8 mouse cellular contexts compared by ENCODE assay signal in genomic region chr16:44555791-44556709, GRCm38 (mm10). TPM values are rescaled to one million over a fixed set of nuclear protein-coding genes. Genes with fewer than 3 reads are reported as not detected.
DNase-seq lines count a peak whose midpoint lies in the region; ATAC-seq and TF ChIP-seq lines count a peak whose summit lies in the region.

No protein-coding gene starts in this region.

- peak overlapping the region in 1 of 2 experiments; percentile 88; a peak in 3 of 4 replicates for H3K4me3 ChIP-seq in heart, embryonic 14.5 days (ENCODE audit: control insufficient read depth in 1 of 2, insufficient read depth in 1 of 2, low read depth in 1 of 2, low read length in 2 of 2)
- peak overlapping the region; percentile 90 for H3K4me3 ChIP-seq in embryonic facial prominence, embryonic 10.5 days
- H3K4me3 ChIP-seq in forebrain, postnatal 0 days (ENCODE audit: low read depth, low read length) = peak overlapping the region; percentile 67
- peak overlapping the region; percentile 91 for H3K4me3 ChIP-seq in midbrain, embryonic 13.5 days (replicated peaks)

- TF ChIP-seq CTCF in forebrain, postnatal 0 days (IDR thresholded peaks at IDR 0.05; ENCODE audit: low read depth) = no peak

- intact Hi-C loops in left cerebral cortex, postnatal 36 days (cut with DNase I) = loop anchor here (5.0 kb wide), 2 partner anchors 56 to 74 kb away; no protein-coding TSS in a partner anchor

- peaks cover 4% of the 10 kb centered on the region in 2 experiments; a peak in 2 of 4 replicates for H3K4me1 ChIP-seq in heart, embryonic 14.5 days (ENCODE audit: control insufficient read depth in 2 of 2, insufficient read depth in 2 of 2, low read length in 2 of 2)
- peaks cover 77% of the 10 kb centered on the region for H3K4me1 ChIP-seq in embryonic facial prominence, embryonic 10.5 days
- peaks cover 13% of the 10 kb centered on the region for H3K4me1 ChIP-seq in forebrain, postnatal 0 days (ENCODE audit: insufficient read depth)
- H3K4me1 ChIP-seq in midbrain, embryonic 13.5 days (replicated peaks) = peaks cover 76% of the 10 kb centered on the region

- H3K27ac ChIP-seq in heart, embryonic 14.5 days (replicated peaks in 1 of 2; ENCODE audit: control insufficient read depth in 1 of 2, insufficient read depth in 1 of 2, low read depth in 2 of 2, low read length in 2 of 2) = no peak overlapping the region
- H3K27ac ChIP-seq in embryonic facial prominence, embryonic 10.5 days (replicated peaks) = peak overlapping the region; percentile 96
- H3K27ac ChIP-seq in forebrain, postnatal 0 days (ENCODE audit: low read depth, low read length) = no peak overlapping the region
- H3K27ac ChIP-seq in midbrain, embryonic 13.5 days = peak overlapping the region; percentile 92

- H3K4me2 ChIP-seq in heart, embryonic 14.5 days (ENCODE audit: low read length) = peak overlapping the region; percentile 92
- peak overlapping the region; percentile 98 for H3K4me2 ChIP-seq in forebrain, postnatal 0 days (ENCODE audit: low read depth)
- H3K4me2 ChIP-seq in midbrain, embryonic 13.5 days (replicated peaks) = peak overlapping the region; percentile 89

- H3K36me3 ChIP-seq in heart, embryonic 14.5 days (ENCODE audit: control insufficient read depth, insufficient read depth, low read length) = no peaks in the 10 kb centered on the region
- H3K36me3 ChIP-seq in embryonic facial prominence, embryonic 10.5 days (replicated peaks) = 0 out of 2 replicates have a peak, but pooled peaks cover 2% of the 10 kb centered on the region
- H3K36me3 ChIP-seq in forebrain, postnatal 0 days (ENCODE audit: insufficient read depth) = no peaks in the 10 kb centered on the region
- no peaks in the 10 kb centered on the region for H3K36me3 ChIP-seq in midbrain, embryonic 13.5 days

- H3K9ac ChIP-seq in heart, embryonic 14.5 days (ENCODE audit: low read length) = peak overlapping the region; percentile 82; the same call in 1 of the 2 replicates
- H3K9ac ChIP-seq in forebrain, postnatal 0 days = no peak overlapping the region; the same call in 1 of the 2 replicates
- peak overlapping the region; percentile 96 for H3K9ac ChIP-seq in midbrain, embryonic 13.5 days (replicated peaks)

- no peaks in the 10 kb centered on the region for H3K27me3 ChIP-seq in heart, embryonic 14.5 days (ENCODE audit: control insufficient read depth, insufficient read depth, low read length)
- peaks cover 5% of the 10 kb centered on the region; the same call in 1 of the 2 replicates for H3K27me3 ChIP-seq in embryonic facial prominence, embryonic 10.5 days (replicated peaks; ENCODE audit: low read depth, poor library complexity, severe bottlenecking)
- no peaks in the 10 kb centered on the region for H3K27me3 ChIP-seq in forebrain, postnatal 0 days (ENCODE audit: insufficient read depth, low read length)
- no peaks in the 10 kb centered on the region for H3K27me3 ChIP-seq in midbrain, embryonic 13.5 days

- no peak for DNase-seq in heart, adult 8-10 months (ENCODE audit: low spot score)
- no peak for DNase-seq in embryonic facial prominence, embryonic 10.5 days (ENCODE audit: low spot score)
- DNase-seq in forebrain, postnatal 0 days = no peak
- DNase-seq in urinary bladder, adult 2 months (ENCODE audit: low spot score) = no peak
- no peak for DNase-seq in left cerebral cortex, postnatal 36 days (ENCODE audit: low spot score in 2 of 2)
- DNase-seq in thymus, postnatal 25 days = no peak

- H3K9me3 ChIP-seq in heart, embryonic 14.5 days (ENCODE audit: control insufficient read depth, low read length) = no peaks in the 10 kb centered on the region
- H3K9me3 ChIP-seq in embryonic facial prominence, embryonic 10.5 days = no peaks in the 10 kb centered on the region
- no peaks in the 10 kb centered on the region for H3K9me3 ChIP-seq in forebrain, postnatal 0 days (ENCODE audit: low read length)
- H3K9me3 ChIP-seq in midbrain, embryonic 13.5 days = no peaks in the 10 kb centered on the region

- 78% methylated on average over 9 of the region's 9 CpGs for WGBS in heart, embryonic 14.5 days
- 56% methylated on average over 9 of the region's 9 CpGs for WGBS in embryonic facial prominence, embryonic 10.5 days
- WGBS in forebrain, postnatal 0 days = 25% methylated on average over 9 of the region's 9 CpGs
- 21% methylated on average over 9 of the region's 9 CpGs for WGBS in midbrain, embryonic 13.5 days

- no peak for ATAC-seq in heart, embryonic 14.5 days (ENCODE audit: insufficient number of reproducible peaks, insufficient read depth, low FRiP score, low read depth)
- ATAC-seq in forebrain, postnatal 0 days = no peak
- ATAC-seq in midbrain, embryonic 13.5 days = no peak

RNA-seq across cellular contexts. Expression of gene Boc, which starts 2.6 kb away (rescaled TPM):
- polyA plus RNA-seq in heart, embryonic 14.5 days (2014; fragmentation: Nextera tagmentation; extraction: Ambion mirVana) = 6.0 and 7.6 TPM in 2 replicates
- total RNA-seq in heart, adult 8-10 months (2022) = 1 to 10 TPM; 3.5 to 4.0 (median 3.8) TPM
- 14.2 and 14.3 TPM in 2 replicates for polyA plus RNA-seq in embryonic facial prominence, embryonic 10.5 days (2016; fragmentation: Nextera tagmentation; extraction: Ambion mirVana)
- 12.3 TPM in 2 replicates for total RNA-seq in forebrain, postnatal 0 days (2014; rRNA removed)
- polyA plus RNA-seq in forebrain, postnatal 0 days (2015; fragmentation: Nextera tagmentation; extraction: Ambion mirVana) = 2.8 and 3.5 TPM in 2 replicates
- 22.5 and 27.3 TPM in 2 replicates for polyA plus RNA-seq in midbrain, embryonic 13.5 days (2015; fragmentation: Nextera tagmentation; extraction: Ambion mirVana)
- polyA plus RNA-seq in urinary bladder, adult 2 months (2012; rRNA removed) = 23.5 and 30.1 TPM in 2 replicates
- 10 to 100 TPM; 18.8 to 20.5 TPM for total RNA-seq in left cerebral cortex, postnatal 36 days (2021)

Comparison
In these comparisons a context has a peak if more than half of its experiments do, and no peak if none do; other contexts are left out.
1. H3K27ac ChIP-seq: peak in embryonic facial prominence, embryonic 10.5 days (single experiment) and midbrain, embryonic 13.5 days (single experiment); none in heart, embryonic 14.5 days (0 of 2) and forebrain, postnatal 0 days (single experiment).
2. Peak in every context shown above with its lines, with median percentiles within 50 percentile points of each other: H3K4me2 ChIP-seq.